Mouse (Mus musculus): ENCODE results near the gene Foxd2. TPM values are rescaled to one million over a fixed set of nuclear protein-coding genes. Genes with fewer than 3 reads are reported as not detected.

Gene Foxd2
- total RNA-seq, 2 experiments from 2014 or later: not detected

- no peak for ATAC-seq (replicated peaks; ENCODE audit: low FRiP score, poor library complexity, severe bottlenecking)
Observed at GRCm38 (mm10) chr4:114913594-114913962, 4.9 kb upstream of the Foxd2 start.

- ATAC-seq (replicated peaks; ENCODE audit: low FRiP score, poor library complexity, severe bottlenecking): no peak
Observed at GRCm38 (mm10) chr4:114912705-114913593, 4.3 kb upstream of the Foxd2 start.

GRCm38 (mm10) chr4:114909602-114910484, 1.2 kb upstream of the Foxd2 start:
- peak; percentile 66 for ATAC-seq (replicated peaks; ENCODE audit: low FRiP score, poor library complexity, severe bottlenecking)

GRCm38 (mm10) chr4:114907951-114908828, 483 bp downstream of the Foxd2 start:
- ATAC-seq (replicated peaks; ENCODE audit: low FRiP score, poor library complexity, severe bottlenecking): no peak

GRCm38 (mm10) chr4:114907056-114907917, 1.4 kb downstream of the Foxd2 start:
- no peak for ATAC-seq (replicated peaks; ENCODE audit: low FRiP score, poor library complexity, severe bottlenecking)

- no peak for ATAC-seq (replicated peaks; ENCODE audit: low FRiP score, poor library complexity, severe bottlenecking)
Observed at GRCm38 (mm10) chr4:114905969-114906680, 2.5 kb downstream of the Foxd2 start.

- ATAC-seq (replicated peaks; ENCODE audit: low FRiP score, poor library complexity, severe bottlenecking): no peak
Observed at GRCm38 (mm10) chr4:114905501-114905900, 3.2 kb downstream of the Foxd2 start.

- ATAC-seq (replicated peaks; ENCODE audit: low FRiP score, poor library complexity, severe bottlenecking): no peak
Observed at GRCm38 (mm10) chr4:114903422-114903782, 5.3 kb downstream of the Foxd2 start.

- ATAC-seq (replicated peaks; ENCODE audit: low FRiP score, poor library complexity, severe bottlenecking): no peak
Observed at GRCm38 (mm10) chr4:114902641-114903421, 5.8 kb downstream of the Foxd2 start.

- ATAC-seq (replicated peaks; ENCODE audit: low FRiP score, poor library complexity, severe bottlenecking): no peak
Observed at GRCm38 (mm10) chr4:114901643-114902351, 6.9 kb downstream of the Foxd2 start.

GRCm38 (mm10) chr4:114900866-114901642, 7.6 kb downstream of the Foxd2 start:
- ATAC-seq (replicated peaks; ENCODE audit: low FRiP score, poor library complexity, severe bottlenecking): no peak

- ATAC-seq (replicated peaks; ENCODE audit: low FRiP score, poor library complexity, severe bottlenecking): no peak
Observed at GRCm38 (mm10) chr4:114899885-114900284, 8.8 kb downstream of the Foxd2 start.

GRCm38 (mm10) chr4:114897853-114898252, 10.8 kb downstream of the Foxd2 start:
- no peak for ATAC-seq (replicated peaks; ENCODE audit: low FRiP score, poor library complexity, severe bottlenecking)

- ATAC-seq (replicated peaks; ENCODE audit: low FRiP score, poor library complexity, severe bottlenecking): no peak
Observed at GRCm38 (mm10) chr4:114882232-114882631, 26.4 kb downstream of the Foxd2 start.

GRCm38 (mm10) chr4:114876441-114876972, 32.2 kb downstream of the Foxd2 start:
- no peak for ATAC-seq (replicated peaks; ENCODE audit: low FRiP score, poor library complexity, severe bottlenecking)

All from erythroblast, adult 5-6 weeks (primary cell).